Mouse (Mus musculus) testis, adult 2 months (tissue): ENCODE results near the gene Ercc2. TPM values are rescaled to one million over a fixed set of nuclear protein-coding genes. Genes with fewer than 3 reads are reported as not detected.

Experiments
- H3K27ac ChIP-seq: fragments of 200-500 bp; 2 replicates; pipeline ENCODE4 v1.5.1; 2012; ENCODE audit warnings: low read depth, low read length; ENCODE audit not compliant: control insufficient read depth, insufficient read depth
- H3K27me3 ChIP-seq: fragments of 200-500 bp; 2 replicates; pipeline ENCODE4 v1.6.1; 2012; ENCODE audit warnings: mild to moderate bottlenecking, low read length, moderate library complexity; ENCODE audit not compliant: control insufficient read depth, insufficient read depth
- H3K36me3 ChIP-seq: fragments of 200-500 bp; 2 replicates; pipeline ENCODE4 v1.6.1; 2012; ENCODE audit warnings: mild to moderate bottlenecking, low read length; ENCODE audit not compliant: control insufficient read depth, insufficient read depth
- H3K4me1 ChIP-seq: fragments of 200-500 bp; 2 replicates; pipeline ENCODE4 v1.6.1; 2012; ENCODE audit warnings: low read length; ENCODE audit not compliant: control insufficient read depth, insufficient read depth
- H3K4me3 ChIP-seq: fragments of 200-500 bp; 2 replicates; pipeline ENCODE4 v1.5.1; 2012; ENCODE audit warnings: low read depth, mild to moderate bottlenecking, low read length, moderate library complexity, mixed read lengths; ENCODE audit not compliant: control insufficient read depth
- CTCF ChIP-seq: fragments of 200-500 bp; IDR thresholded peaks from 2 replicates; pipeline ENCODE4 v1.5.1; 2012; ENCODE audit warnings: low read depth, mild to moderate bottlenecking, inconsistent platforms, low read length, moderate library complexity; ENCODE audit not compliant: control insufficient read depth, insufficient read depth, insufficient replicate concordance
- POLR2A ChIP-seq: fragments of 200-500 bp; IDR thresholded peaks from 2 replicates; pipeline ENCODE4 v1.6.1; 2012; ENCODE audit warnings: low read depth, mild to moderate bottlenecking, inconsistent platforms, low read length, moderate library complexity; ENCODE audit not compliant: control insufficient read depth
- polyA plus RNA-seq: library from polyadenylated mRNA; depleted of rRNA; stranded (reverse); fragments of >200 nt; gene quantifications from 2 replicates; pipeline ENCODE4 v1.2.3, GENCODE M21; 2012

The Ercc2 gene
- polyA plus RNA-seq, 1 experiment, result 53.3 TPM

DNA sequence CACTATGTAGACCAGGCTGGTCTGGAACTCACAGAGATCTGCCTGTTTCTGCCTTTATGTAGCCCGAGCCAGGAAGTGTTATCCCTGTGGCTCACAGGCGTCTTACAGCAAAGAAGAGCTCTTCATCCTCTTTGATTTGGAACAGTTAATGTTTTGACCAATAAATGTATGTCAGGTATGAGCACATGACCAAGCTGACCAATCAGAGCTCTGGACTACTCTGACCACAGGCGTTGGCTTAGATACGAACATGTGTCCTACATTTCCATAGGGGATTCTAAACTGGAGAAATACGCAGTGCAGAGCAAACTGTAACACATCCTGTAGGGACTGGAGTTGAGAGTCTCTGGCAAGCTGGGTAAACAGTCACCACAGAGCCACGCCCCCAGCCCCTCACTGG is 45.1 kb downstream of the Ercc2 start:
- Histone ChIP-seq H3K27ac (no peak overlapping the region), H3K27me3 (no peaks in the 10 kb centered on the region), H3K36me3 (no peaks in the 10 kb centered on the region), H3K4me3 (no peak overlapping the region), H3K4me1 (peaks cover 12% of the 10 kb centered on the region)
- TF ChIP-seq POLR2A, result no peak
- TF ChIP-seq CTCF, result no peak

DNA sequence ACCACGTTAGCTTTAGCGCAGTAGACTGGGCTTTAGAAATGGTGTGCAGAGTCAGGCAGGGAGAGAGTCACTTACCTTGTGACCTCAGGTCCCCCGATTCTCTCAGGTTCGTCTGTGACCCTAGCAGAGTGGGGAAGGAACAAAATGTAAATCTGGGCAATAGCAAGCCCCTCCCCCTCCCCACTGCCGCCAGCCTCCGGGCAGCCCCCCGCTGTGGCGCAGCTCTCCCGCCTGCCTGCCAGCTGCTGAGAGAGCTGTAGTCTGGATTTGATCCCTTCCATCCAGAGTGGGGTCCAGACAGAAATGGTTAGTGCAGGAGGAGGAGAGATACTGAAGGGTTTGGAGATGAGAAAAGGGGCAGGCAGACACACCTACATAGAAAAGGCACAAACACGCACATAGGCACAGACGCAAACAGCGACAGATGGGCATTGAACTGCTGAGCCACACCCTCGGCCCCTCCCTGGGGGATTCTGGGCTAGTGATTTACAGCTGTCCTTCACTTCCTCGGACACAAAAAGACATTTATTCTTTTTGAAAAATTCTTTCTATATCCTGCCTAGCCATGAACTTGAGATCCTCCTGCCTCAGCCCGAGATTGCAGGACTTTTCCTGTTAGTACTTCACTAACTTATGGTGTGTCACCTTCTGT is 46.3 kb downstream of the Ercc2 start:
- Histone ChIP-seq H3K4me3 (no peak overlapping the region), H3K36me3 (no peaks in the 10 kb centered on the region), H3K27me3 (no peaks in the 10 kb centered on the region), H3K27ac (no peak overlapping the region), H3K4me1 (peaks cover 12% of the 10 kb centered on the region)
- no peak for TF ChIP-seq POLR2A
- no peak for TF ChIP-seq CTCF

DNA sequence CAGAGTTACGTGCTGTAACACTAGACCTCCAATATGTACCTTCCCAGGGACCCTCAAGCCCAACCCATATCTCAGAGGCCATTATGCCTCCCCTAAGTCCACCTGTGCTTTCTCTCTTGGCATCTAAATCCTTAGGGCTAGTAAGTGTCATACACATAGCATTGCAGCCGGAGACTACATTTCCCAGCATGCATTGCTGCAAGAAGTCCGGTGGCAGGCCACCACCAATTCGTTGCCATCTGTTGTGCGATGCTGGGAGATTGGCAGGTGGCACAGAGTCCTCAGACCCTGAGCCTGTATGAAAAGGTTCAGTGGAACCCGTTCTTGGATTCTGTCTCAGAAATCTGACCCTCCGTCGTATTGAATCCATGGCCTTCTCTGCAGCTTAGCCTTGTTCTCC is 47.9 kb downstream of the Ercc2 start:
- Histone ChIP-seq H3K4me3 (no peak overlapping the region), H3K27ac (no peak overlapping the region), H3K27me3 (no peaks in the 10 kb centered on the region), H3K36me3 (no peaks in the 10 kb centered on the region), H3K4me1 (peaks cover 19% of the 10 kb centered on the region)
- no peak for TF ChIP-seq POLR2A
- TF ChIP-seq CTCF, result no peak

DNA sequence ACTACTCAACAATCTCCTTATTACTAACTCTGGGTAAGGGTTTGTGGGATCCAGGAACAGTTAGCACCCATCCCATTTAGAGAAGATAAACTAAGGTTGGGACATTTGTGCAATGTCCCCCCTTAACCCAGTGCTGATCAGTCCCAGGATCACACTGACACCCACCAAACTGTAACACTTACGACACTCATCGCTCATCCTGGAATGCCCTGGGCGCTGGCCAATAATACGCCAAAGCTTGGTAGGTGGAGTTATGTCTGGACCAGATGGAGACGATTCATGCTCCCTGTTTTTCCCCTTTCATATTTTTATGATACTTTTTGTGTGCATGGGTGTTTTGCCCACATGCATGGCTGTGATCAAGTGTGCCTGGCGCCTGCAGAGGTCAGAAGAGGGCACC is 48.6 kb downstream of the Ercc2 start:
- peaks cover 24% of the 10 kb centered on the region for H3K4me1 ChIP-seq
- H3K36me3 ChIP-seq, result no peaks in the 10 kb centered on the region
- no peak for TF ChIP-seq POLR2A
- no peak for TF ChIP-seq CTCF
- H3K27me3 ChIP-seq, result no peaks in the 10 kb centered on the region
- H3K27ac ChIP-seq, result no peak overlapping the region
- no peak overlapping the region for H3K4me3 ChIP-seq

DNA sequence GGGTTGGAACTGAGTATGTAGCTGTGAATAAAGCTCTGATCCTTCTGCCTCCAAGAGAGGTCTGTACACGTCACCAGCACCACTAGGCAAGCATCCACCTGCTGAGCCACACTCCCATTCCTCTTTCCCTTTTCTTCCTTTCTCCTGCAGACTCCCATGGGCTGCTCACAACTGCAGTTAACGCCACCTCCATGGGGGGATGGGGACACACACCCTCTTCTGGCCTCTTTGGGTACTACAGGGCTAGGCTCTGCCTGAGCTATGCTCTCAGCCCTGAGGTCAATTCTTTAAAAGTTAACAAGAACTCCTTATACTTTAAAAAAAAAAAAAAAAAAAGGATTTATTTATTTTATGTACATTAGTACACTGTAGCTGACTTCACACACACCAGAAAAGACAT is 50.7 kb downstream of the Ercc2 start:
- no peaks in the 10 kb centered on the region for H3K36me3 ChIP-seq
- no peak overlapping the region for H3K4me3 ChIP-seq
- no peaks in the 10 kb centered on the region for H3K27me3 ChIP-seq
- peak; percentile 51; the same call in 1 of the 2 replicates for TF ChIP-seq CTCF
- TF ChIP-seq POLR2A, result no peak
- H3K27ac ChIP-seq, result no peak overlapping the region
- H3K4me1 ChIP-seq, result peaks cover 12% of the 10 kb centered on the region

DNA sequence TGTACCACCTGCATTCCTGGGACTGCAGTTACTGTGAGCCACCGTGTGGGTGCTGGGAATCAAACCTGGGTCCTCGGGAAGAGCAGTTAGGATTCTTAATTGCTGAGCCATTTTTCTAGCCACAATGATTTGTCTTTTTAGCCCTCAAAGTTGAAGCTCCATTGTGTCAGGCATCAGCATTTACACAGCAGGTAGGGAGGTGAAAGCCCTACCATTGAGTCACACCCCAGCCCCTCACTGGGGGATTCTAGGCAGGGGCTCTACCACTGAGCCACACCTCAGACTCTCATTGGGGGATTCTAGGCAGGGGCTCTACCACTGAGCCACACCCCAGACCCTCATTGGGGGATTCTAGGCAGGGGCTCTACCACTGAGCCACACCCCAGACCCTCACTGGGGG is 54.5 kb downstream of the Ercc2 start:
- Histone ChIP-seq H3K4me3 (no peak overlapping the region), H3K27me3 (no peaks in the 10 kb centered on the region), H3K27ac (no peak overlapping the region), H3K36me3 (no peaks in the 10 kb centered on the region), H3K4me1 (peaks cover 12% of the 10 kb centered on the region)
- no peak for TF ChIP-seq CTCF
- no peak for TF ChIP-seq POLR2A

DNA sequence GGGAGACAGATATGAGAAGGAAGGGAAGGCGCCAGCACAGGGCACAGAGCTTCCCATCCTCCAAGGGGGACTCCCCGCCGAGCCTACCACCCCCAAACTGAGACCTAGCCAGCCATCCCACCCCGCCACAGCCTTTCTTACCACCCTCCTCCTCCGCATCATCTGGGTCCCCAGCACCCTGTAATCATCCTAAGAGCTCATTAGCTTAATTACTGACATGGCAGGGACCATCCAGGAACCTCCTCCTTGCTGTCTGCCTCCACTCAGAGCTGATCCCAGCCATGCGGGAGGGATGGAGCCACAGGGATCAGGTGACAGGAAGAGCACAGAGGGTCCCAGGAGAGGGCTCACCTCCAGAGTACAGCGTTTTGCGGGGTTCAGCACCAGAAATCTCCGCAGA is 55.2 kb downstream of the Ercc2 start:
- TF ChIP-seq CTCF (no peak), POLR2A (no peak)
- no peak overlapping the region for H3K4me3 ChIP-seq
- H3K36me3 ChIP-seq, result no peaks in the 10 kb centered on the region
- H3K27ac ChIP-seq, result no peak overlapping the region
- H3K4me1 ChIP-seq, result peaks cover 12% of the 10 kb centered on the region
- H3K27me3 ChIP-seq, result no peaks in the 10 kb centered on the region

DNA sequence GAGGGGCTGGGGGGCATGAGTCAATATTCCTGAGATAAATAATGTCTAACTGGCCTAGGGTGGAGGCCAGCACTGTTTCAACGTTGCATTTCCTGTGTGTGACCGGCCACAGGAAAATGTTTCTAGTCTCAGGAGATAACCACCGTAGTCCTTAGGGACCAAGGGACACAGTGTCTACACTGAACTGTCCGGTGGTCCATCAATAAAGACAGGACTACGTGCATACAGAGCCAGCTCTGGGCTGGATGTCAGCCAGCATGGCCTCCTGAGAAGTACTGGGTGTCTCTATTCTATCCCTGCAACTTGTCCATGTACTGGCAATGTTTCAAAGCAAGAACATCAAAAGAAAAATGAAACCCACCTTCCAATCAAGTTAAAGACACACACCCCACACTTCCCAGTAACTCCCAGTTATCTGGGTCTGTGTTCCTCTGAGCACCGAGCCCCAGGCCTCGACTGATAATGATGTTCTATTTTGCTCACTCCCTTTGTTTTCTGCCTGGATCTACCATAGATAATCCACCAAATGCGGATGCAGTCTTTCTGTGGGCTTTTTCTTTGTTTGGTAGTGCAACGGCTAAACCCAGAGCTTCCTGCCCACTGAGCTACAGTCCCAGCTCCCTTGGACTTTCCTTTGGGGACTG is 59.8 kb downstream of the Ercc2 start:
- Histone ChIP-seq H3K4me1 (no peaks in the 10 kb centered on the region), H3K27me3 (no peaks in the 10 kb centered on the region), H3K36me3 (no peaks in the 10 kb centered on the region), H3K27ac (peak overlapping the region; percentile 33; the same call in 1 of the 2 replicates), H3K4me3 (no peak overlapping the region)
- TF ChIP-seq POLR2A (no peak), CTCF (no peak)
